Mouse (Mus musculus) embryonic fibroblast, embryonic 13.5 days (primary cell): ENCODE results near the gene Ppm1d. TPM values are rescaled to one million over a fixed set of nuclear protein-coding genes. Genes with fewer than 3 reads are reported as not detected.

Experiments
- H3K27ac ChIP-seq: 2 replicates; pipeline ENCODE4 v1.5.1; 2012; ENCODE audit warnings: low read length, control low read depth, inconsistent platforms; ENCODE audit not compliant: insufficient read depth
- H3K4me1 ChIP-seq: 2 replicates; pipeline ENCODE4 v1.6.1; 2011; ENCODE audit warnings: low read length; ENCODE audit not compliant: control insufficient read depth, insufficient read depth
- H3K4me3 ChIP-seq: 2 replicates; pipeline ENCODE4 v1.5.1; 2011; ENCODE audit warnings: mild to moderate bottlenecking, control low read depth, low read length; ENCODE audit not compliant: insufficient read depth
- CTCF ChIP-seq: IDR thresholded peaks from 2 replicates; pipeline ENCODE4 v1.5.1; 2011; ENCODE audit warnings: mild to moderate bottlenecking, control low read depth, low read length, moderate library complexity, borderline replicate concordance; ENCODE audit not compliant: insufficient read depth
- POLR2A ChIP-seq: IDR thresholded peaks from 2 replicates; pipeline ENCODE4 v1.6.1; 2011; ENCODE audit warnings: low read depth, mild to moderate bottlenecking, control low read depth, low read length, moderate library complexity
- polyA plus RNA-seq: library from polyadenylated mRNA; stranded (reverse); fragments of >200 nt; gene quantifications from 2 replicates; pipeline ENCODE4 v1.2.4, GENCODE M21; 2011; ENCODE audit warnings: low read depth; ENCODE audit not compliant: missing spikeins, insufficient read length

The Ppm1d gene
- polyA plus RNA-seq, 1 experiment: 9.4 TPM

GRCm38 (mm10) chr11:85323567-85324330 lies 12.7 kb downstream of the Ppm1d start:
- Histone ChIP-seq H3K27ac (no peak overlapping the region), H3K4me1 (no peaks in the 10 kb centered on the region), H3K4me3 (no peak overlapping the region)
- TF ChIP-seq POLR2A (no peak), CTCF (no peak)

GRCm38 (mm10) chr11:85328717-85329116 lies 17.7 kb downstream of the Ppm1d start:
- Histone ChIP-seq H3K27ac (no peak overlapping the region), H3K4me1 (no peaks in the 10 kb centered on the region), H3K4me3 (no peak overlapping the region)
- TF ChIP-seq CTCF (no peak), POLR2A (no peak)

- H3K4me1 ChIP-seq: no peaks in the 10 kb centered on the region
- H3K27ac ChIP-seq: no peak overlapping the region
- no peak overlapping the region for H3K4me3 ChIP-seq
- TF ChIP-seq POLR2A (no peak), CTCF (no peak)
Measured at GRCm38 (mm10) chr11:85329167-85329894, 18.3 kb downstream of the Ppm1d start.

GRCm38 (mm10) chr11:85334778-85335177 lies 23.7 kb downstream of the Ppm1d start:
- Histone ChIP-seq H3K27ac (no peak overlapping the region), H3K4me3 (no peak overlapping the region), H3K4me1 (no peaks in the 10 kb centered on the region)
- TF ChIP-seq POLR2A (no peak), CTCF (0 out of 2 replicates have a peak, but pooled peaks have one; percentile 30)

- no peaks in the 10 kb centered on the region for H3K4me1 ChIP-seq
- TF ChIP-seq POLR2A: no peak
- no peak for TF ChIP-seq CTCF
- no peak overlapping the region for H3K27ac ChIP-seq
- H3K4me3 ChIP-seq: no peak overlapping the region
Measured at GRCm38 (mm10) chr11:85339173-85339831, 28.3 kb downstream of the Ppm1d start.

DNA sequence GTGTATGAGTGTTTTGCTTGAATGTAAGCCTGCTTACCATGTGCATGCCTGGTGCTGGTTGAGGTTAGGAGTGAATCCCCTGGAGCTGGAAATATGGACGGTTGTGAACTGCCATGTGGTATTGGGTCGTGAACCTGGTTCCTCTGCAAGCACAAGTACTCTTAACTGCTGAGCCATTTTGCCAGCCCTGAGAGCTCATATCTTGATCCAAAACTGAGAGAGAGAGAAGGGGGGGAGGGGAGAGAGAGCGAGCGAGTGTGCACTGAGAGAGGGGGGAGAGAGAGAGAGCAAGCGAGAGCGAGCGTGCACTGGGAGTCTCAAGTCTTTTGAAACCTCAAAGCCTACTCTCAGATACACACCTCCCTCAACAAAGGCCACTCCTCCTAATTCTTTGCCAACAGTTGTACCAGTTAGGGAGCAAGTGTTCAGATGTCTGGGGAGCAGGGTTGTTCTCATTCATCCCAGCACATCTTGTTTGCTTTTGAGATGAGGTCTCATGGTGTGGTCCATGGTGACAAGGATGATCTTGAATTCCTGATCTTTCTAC lies 29.1 kb downstream of the Ppm1d start:
- TF ChIP-seq CTCF: no peak
- TF ChIP-seq POLR2A: no peak
- no peak overlapping the region for H3K4me3 ChIP-seq
- H3K4me1 ChIP-seq: no peaks in the 10 kb centered on the region
- H3K27ac ChIP-seq: no peak overlapping the region

GRCm38 (mm10) chr11:85352539-85353380 lies 41.7 kb downstream of the Ppm1d start, which contains the start of gene Bcas3:
Bcas3 (plus strand) TSS chr11:85353167.
- Histone ChIP-seq H3K27ac (no peak within 1 kb of the TSS), H3K4me1 (no peaks in the 10 kb centered on the region), H3K4me3 (peak within 1 kb of the TSS; percentile 83)
- TF ChIP-seq POLR2A: peak; percentile 93
- no peak for TF ChIP-seq CTCF

DNA sequence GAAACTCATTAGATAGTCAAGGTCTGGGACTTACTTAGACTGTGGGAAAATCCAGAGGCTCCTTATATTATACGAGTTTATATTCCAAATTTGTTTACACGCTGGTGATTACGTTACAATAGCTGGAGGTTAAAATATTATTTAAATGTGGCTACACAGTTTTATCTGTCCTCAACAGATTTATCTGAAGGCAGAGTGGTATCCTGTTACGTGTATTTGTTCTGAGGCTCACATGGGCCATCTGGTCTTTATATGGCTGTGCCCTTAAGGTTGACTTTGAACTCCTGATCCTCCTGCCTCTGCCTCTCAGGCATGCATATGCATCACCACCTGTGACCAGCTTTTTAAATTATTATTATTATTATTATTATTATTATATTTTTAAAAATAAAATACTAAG lies 42.8 kb downstream of the Ppm1d start:
- H3K27ac ChIP-seq: no peak overlapping the region
- peak overlapping the region; percentile 83 for H3K4me3 ChIP-seq
- TF ChIP-seq CTCF (no peak), POLR2A (no peak)
- H3K4me1 ChIP-seq: no peaks in the 10 kb centered on the region

DNA sequence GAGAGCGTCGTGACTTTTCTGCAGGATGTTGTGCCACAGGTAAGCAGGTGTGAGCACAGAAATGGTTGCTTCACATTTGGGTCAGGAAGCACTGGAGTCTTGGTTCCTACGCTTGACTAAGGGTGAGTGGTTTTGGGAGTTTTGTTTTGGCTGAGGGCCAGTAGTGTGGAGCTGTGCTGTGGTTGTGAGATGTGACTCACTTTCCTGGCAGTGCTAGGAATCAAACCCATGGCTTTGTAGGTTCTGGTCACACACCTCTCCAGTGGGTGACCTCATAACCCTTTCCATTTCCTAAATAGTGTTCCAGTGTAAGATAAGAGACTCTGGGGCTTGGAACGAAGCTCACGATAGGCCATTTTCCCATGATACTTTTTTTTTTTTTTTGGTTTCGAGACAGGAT lies 48.6 kb downstream of the Ppm1d start:
- Histone ChIP-seq H3K4me3 (no peak overlapping the region), H3K4me1 (no peaks in the 10 kb centered on the region)
- no peak for TF ChIP-seq POLR2A
- no peak for TF ChIP-seq CTCF

More for the DNA sequence above, 48.6 kb downstream of the Ppm1d start:
- no peak overlapping the region for H3K27ac ChIP-seq
